Mouse (Mus musculus): ENCODE results near the gene Olfr1259.
"Not testable (repeated sequence)": the region's sequence is repeated elsewhere in the genome, so short reads cannot be mapped to it uniquely, and the experiment has no call there.

- TF ChIP-seq CTCF (IDR thresholded peaks at IDR 0.05; ENCODE audit: control insufficient read depth, insufficient read depth, insufficient read length); USF1 (IDR thresholded peaks at IDR 0.05; ENCODE audit: low read depth); MAX (IDR thresholded peaks at IDR 0.05); FOSL1 (IDR thresholded peaks at IDR 0.05; ENCODE audit: insufficient read depth, low read length, poor library complexity, severe bottlenecking); MYOD1 (IDR thresholded peaks at IDR 0.05; ENCODE audit: control insufficient read depth, insufficient read length, low read depth); CEBPB (IDR thresholded peaks at IDR 0.05; ENCODE audit: low read depth); MYOG (IDR thresholded peaks at IDR 0.05; ENCODE audit: control insufficient read depth, extremely low read depth, insufficient read length): not testable (repeated sequence)
These were observed 35.8 kb downstream of the Olfr1259 start for GRCm38 (mm10) chr2:89912616-89913015.

Measured in C2C12 (cell line).